In the genomic region with DNA sequence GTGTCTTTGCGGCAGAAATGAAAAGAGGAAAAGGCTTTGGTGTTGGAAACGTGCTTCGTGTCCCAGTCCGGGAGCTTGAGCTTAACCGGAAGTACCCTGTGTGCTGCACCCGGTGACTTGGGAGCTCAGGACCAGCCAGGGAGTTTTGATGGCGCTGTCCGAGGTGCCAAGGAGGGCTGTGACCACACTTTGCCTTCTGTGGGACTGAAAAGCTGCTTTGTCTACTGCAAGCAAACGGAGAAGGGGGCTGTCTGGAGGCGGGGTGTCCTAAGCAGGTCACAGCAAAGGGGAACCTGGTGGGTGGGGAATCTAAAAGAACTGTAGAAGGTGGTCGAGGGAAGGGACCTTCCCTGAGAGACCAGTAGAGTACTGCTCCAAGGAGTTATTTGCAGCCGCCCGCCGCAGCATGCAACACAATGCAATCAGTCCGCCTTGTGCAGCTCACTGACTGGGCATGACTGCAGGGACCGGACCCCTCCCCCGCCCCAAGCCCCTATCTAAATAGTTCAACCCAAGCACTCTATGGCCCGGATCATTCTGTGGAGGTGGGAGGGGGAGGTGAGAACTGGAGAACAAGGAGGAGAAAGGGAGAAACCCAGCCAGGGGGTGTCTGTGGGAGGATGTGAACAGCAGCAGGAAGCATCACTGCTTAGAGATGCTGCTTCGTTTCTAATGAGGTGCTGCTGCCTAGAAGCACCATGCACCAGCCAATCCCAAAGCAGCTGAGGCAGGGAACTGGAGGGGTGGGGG, we compare ENCODE assay signal across 8 mouse cellular contexts.
DNase-seq lines count a peak whose midpoint lies in the region; ATAC-seq and TF ChIP-seq lines count a peak whose summit lies in the region.

No protein-coding gene starts in this region.

- H3K27ac ChIP-seq in hindbrain, embryonic 13.5 days: peak overlapping the region; percentile 78
- H3K27ac ChIP-seq in midbrain, embryonic 16.5 days (ENCODE audit: low read length): peak overlapping the region; percentile 77

- no peak for TF ChIP-seq POLR2A in brain, embryonic 14.5 days (IDR thresholded peaks at IDR 0.05; ENCODE audit: borderline replicate concordance, extremely low read depth, insufficient read depth, insufficient read length, poor library complexity, severe bottlenecking)

- peak overlapping the region; percentile 77 for H3K9ac ChIP-seq in hindbrain, embryonic 13.5 days
- peak overlapping the region; percentile 71 for H3K9ac ChIP-seq in midbrain, embryonic 16.5 days (ENCODE audit: low read depth, low read length)

- no peaks in the 10 kb centered on the region for H3K9me3 ChIP-seq in hindbrain, embryonic 13.5 days
- no peaks in the 10 kb centered on the region for H3K9me3 ChIP-seq in midbrain, embryonic 16.5 days (replicated peaks; ENCODE audit: control insufficient read depth, low read length, poor library complexity, severe bottlenecking)

- ATAC-seq in hindbrain, embryonic 13.5 days (ENCODE audit: low FRiP score): peak; percentile 60
- peak; percentile 64 for ATAC-seq in midbrain, embryonic 16.5 days

- peaks cover 35% of the 10 kb centered on the region for H3K27me3 ChIP-seq in hindbrain, embryonic 13.5 days
- peaks cover 6% of the 10 kb centered on the region for H3K27me3 ChIP-seq in midbrain, embryonic 16.5 days (ENCODE audit: control insufficient read depth, insufficient read depth, low read depth, low read length)

- H3K36me3 ChIP-seq in hindbrain, embryonic 13.5 days: no peaks in the 10 kb centered on the region
- H3K36me3 ChIP-seq in midbrain, embryonic 16.5 days (ENCODE audit: control insufficient read depth, insufficient read depth, low read length): no peaks in the 10 kb centered on the region

- H3K4me2 ChIP-seq in hindbrain, embryonic 13.5 days: peak overlapping the region; percentile 85
- peak overlapping the region; percentile 80 for H3K4me2 ChIP-seq in midbrain, embryonic 16.5 days (ENCODE audit: low read length)

- peak; percentile 40 for DNase-seq in adrenal gland, postnatal 14 days
- no peak for DNase-seq in adrenal gland, postnatal 25 days
- peak; percentile 69 for DNase-seq in brain, embryonic 14.5 days (ENCODE audit: low read depth)
- no peak for DNase-seq in gastrocnemius, adult 8-10 months (ENCODE audit: low spot score in 2 of 2)
- no peak for DNase-seq in frontal cortex, postnatal 14 days (ENCODE audit: low spot score in 2 of 2)
- DNase-seq in adrenal gland, adult (ENCODE audit: inconsistent age in 2 of 2, low spot score in 1 of 2): no peak

- no peak for TF ChIP-seq CTCF in brain, embryonic 14.5 days (IDR thresholded peaks at IDR 0.05; ENCODE audit: borderline replicate concordance, extremely low read depth, insufficient read depth, insufficient read length)

- WGBS in hindbrain, embryonic 13.5 days: 3% methylated on average over 19 of the region's 19 CpGs
- WGBS in midbrain, embryonic 16.5 days: under 1% methylated on average over 19 of the region's 19 CpGs

- peaks cover 42% of the 10 kb centered on the region for H3K4me1 ChIP-seq in hindbrain, embryonic 13.5 days (replicated peaks)
- H3K4me1 ChIP-seq in midbrain, embryonic 16.5 days (ENCODE audit: control insufficient read depth, insufficient read depth, low read length): peaks cover 32% of the 10 kb centered on the region

- H3K4me3 ChIP-seq in hindbrain, embryonic 13.5 days: peak overlapping the region; percentile 56
- H3K4me3 ChIP-seq in midbrain, embryonic 16.5 days (ENCODE audit: low read depth, low read length): peak overlapping the region; percentile 62

Comparison
In these comparisons a context has a peak if more than half of its experiments do, and no peak if none do; other contexts are left out.
1. DNase-seq: peak in adrenal gland, postnatal 14 days (single experiment) and brain, embryonic 14.5 days (single experiment); none in adrenal gland, postnatal 25 days (single experiment), gastrocnemius, adult 8-10 months (0 of 2), frontal cortex, postnatal 14 days (0 of 2) and adrenal gland, adult (0 of 2).